Mouse (Mus musculus): ENCODE measurements around the gene Nkain2.
A peak's percentile ranks its signal among the peaks of the same experiment; 100 is the strongest.
"Not testable (repeated sequence)": the region's sequence is repeated elsewhere in the genome, so short reads cannot be mapped to it uniquely, and the experiment has no call there.

The Nkain2 gene

GRCm38 (mm10) chr10:32889652-32890506 is at the start of gene Nkain2:
Nkain2 (minus strand) TSS chr10:32890462.
- DNase-seq (ENCODE audit: low spot score): peak; percentile 37

GRCm38 (mm10) chr10:32939853-32940252 is 49.6 kb upstream of the Nkain2 start:
- no peak for DNase-seq (ENCODE audit: low spot score)

- peak; percentile 39 for DNase-seq (ENCODE audit: low spot score)
Observed at GRCm38 (mm10) chr10:32895093-32895492, 4.8 kb upstream of the Nkain2 start.

GRCm38 (mm10) chr10:32890507-32891131 is 357 bp upstream of the Nkain2 start:
- DNase-seq (ENCODE audit: low spot score): peak; percentile 58

GRCm38 (mm10) chr10:32881977-32882376 is 8.3 kb downstream of the Nkain2 start:
- no peak for DNase-seq (ENCODE audit: low spot score)

- DNase-seq (ENCODE audit: low spot score): no peak
Observed at GRCm38 (mm10) chr10:32870691-32871406, 19.4 kb downstream of the Nkain2 start.

GRCm38 (mm10) chr10:32869541-32869940 is 20.7 kb downstream of the Nkain2 start:
- no peak for DNase-seq (ENCODE audit: low spot score)

- DNase-seq (ENCODE audit: low spot score): peak; percentile 13
Observed at GRCm38 (mm10) chr10:32815210-32815883, 74.9 kb downstream of the Nkain2 start.

- DNase-seq (ENCODE audit: low spot score): peak; percentile 22
Observed at GRCm38 (mm10) chr10:32796215-32796614, 94.0 kb downstream of the Nkain2 start.

- no peak for DNase-seq (ENCODE audit: low spot score)
Observed at GRCm38 (mm10) chr10:32790541-32790940, 99.7 kb downstream of the Nkain2 start.

- no peak for DNase-seq (ENCODE audit: low spot score)
Observed at GRCm38 (mm10) chr10:32782732-32783359, 107.4 kb downstream of the Nkain2 start.

GRCm38 (mm10) chr10:32738989-32739388 is 151.3 kb downstream of the Nkain2 start:
- DNase-seq (ENCODE audit: low spot score): no peak

GRCm38 (mm10) chr10:32706579-32706978 is 183.7 kb downstream of the Nkain2 start:
- DNase-seq (ENCODE audit: low spot score): not testable (repeated sequence)

- DNase-seq (ENCODE audit: low spot score): no peak
Observed at GRCm38 (mm10) chr10:32696661-32697060, 193.6 kb downstream of the Nkain2 start.

GRCm38 (mm10) chr10:32684548-32684947 is 205.7 kb downstream of the Nkain2 start:
- no peak for DNase-seq (ENCODE audit: low spot score)

GRCm38 (mm10) chr10:32640256-32640655 is 250.0 kb downstream of the Nkain2 start:
- DNase-seq (ENCODE audit: low spot score): no peak

- no peak for DNase-seq (ENCODE audit: low spot score)
Observed at GRCm38 (mm10) chr10:32639173-32639572, 251.1 kb downstream of the Nkain2 start.

- DNase-seq (ENCODE audit: low spot score): no peak
Observed at GRCm38 (mm10) chr10:32631043-32631442, 259.2 kb downstream of the Nkain2 start.

GRCm38 (mm10) chr10:32604448-32604847 is 285.8 kb downstream of the Nkain2 start:
- DNase-seq (ENCODE audit: low spot score): no peak

GRCm38 (mm10) chr10:32602798-32603197 is 287.5 kb downstream of the Nkain2 start:
- DNase-seq (ENCODE audit: low spot score): no peak

- DNase-seq (ENCODE audit: low spot score): no peak
Observed at GRCm38 (mm10) chr10:32594998-32595397, 295.3 kb downstream of the Nkain2 start.

- no peak for DNase-seq (ENCODE audit: low spot score)
Observed at GRCm38 (mm10) chr10:32577276-32577580, 313.0 kb downstream of the Nkain2 start.

Measured in layer of hippocampus, adult 9-10 months (tissue).